Mouse (Mus musculus) limb, embryonic 14.5 days (tissue): Measurements from ENCODE around the gene Hyal5. TPM values are rescaled to one million over a fixed set of nuclear protein-coding genes. Genes with fewer than 3 reads are reported as not detected.

ENCODE experiments used
- ATAC-seq: fragments of 200-750 bp; cut with Nextera tagmentation; 2 replicates; pipeline ENCODE4 v1.8.0; 2017; ENCODE audit warnings: low read depth, moderate number of reproducible peaks, moderate TSS enrichment; ENCODE audit not compliant: low FRiP score
- DNase-seq: peaks from one replicate; pipeline ENCODE4 v3.0.0-alpha.2; 2015; ENCODE audit warnings: low spot score
- H3K27ac ChIP-seq: fragments of 300-500 bp; sonication (generic); replicated peaks from 2 replicates; pipeline ENCODE4 v1.5.1; 2014; ENCODE audit warnings: low read depth, mild to moderate bottlenecking, low read length, moderate library complexity, mixed read lengths
- H3K27me3 ChIP-seq: fragments of 300-500 bp; sonication (generic); 2 replicates; pipeline ENCODE4 v1.6.1; 2014; ENCODE audit warnings: low read length, mixed read lengths; ENCODE audit not compliant: control insufficient read depth, insufficient read depth
- H3K36me3 ChIP-seq: fragments of 300-500 bp; sonication (generic); 2 replicates; pipeline ENCODE4 v1.6.1; 2014; ENCODE audit warnings: mild to moderate bottlenecking, low read length, moderate library complexity, mixed read lengths; ENCODE audit not compliant: control insufficient read depth, insufficient read depth
- H3K4me1 ChIP-seq: fragments of 300-500 bp; sonication (generic); 2 replicates; pipeline ENCODE4 v1.6.1; 2014; ENCODE audit warnings: antibody characterized with exemption, low read length, mixed read lengths; ENCODE audit not compliant: control insufficient read depth, insufficient read depth
- H3K4me2 ChIP-seq: fragments of 300-500 bp; sonication (generic); replicated peaks from 2 replicates; pipeline ENCODE4 v1.6.1; 2014; ENCODE audit warnings: low read depth, mild to moderate bottlenecking, low read length, moderate library complexity; ENCODE audit not compliant: severe bottlenecking
- H3K4me3 ChIP-seq: fragments of 300-500 bp; sonication (generic); replicated peaks from 2 replicates; pipeline ENCODE4 v1.5.1; 2014; ENCODE audit warnings: low read length
- H3K9ac ChIP-seq: fragments of 300-500 bp; sonication (generic); 2 replicates; pipeline ENCODE4 v1.6.1; 2014; ENCODE audit warnings: mild to moderate bottlenecking, low read depth, low read length, moderate library complexity; ENCODE audit not compliant: severe bottlenecking
- H3K9me3 ChIP-seq: fragments of 300-500 bp; sonication (generic); 2 replicates; pipeline ENCODE4 v1.6.1; 2016; ENCODE audit warnings: low read length; ENCODE audit not compliant: control insufficient read depth
- POLR2A ChIP-seq: fragments of 200-500 bp; IDR thresholded peaks from 2 replicates; pipeline ENCODE4 v1.8.0; 2012; ENCODE audit warnings: inconsistent platforms, mild to moderate bottlenecking, moderate library complexity, borderline replicate concordance; ENCODE audit not compliant: insufficient read depth, insufficient read length; ENCODE audit errors: extremely low read depth
- WGBS: fragments of 180-500 bp; shearing (Covaris S2); extraction: QIAGEN DNeasy Blood & Tissue Kit; methylation state at CpG from one replicate; pipeline ENCODE4 v1.1.7; 2014; 5-methylcytosine and 5-hydroxymethylcytosine counted together
- polyA plus RNA-seq, 2 experiments: library from polyadenylated mRNA; depleted of rRNA in 1 of 2; stranded (reverse) in 1 of 2; unstranded in 1 of 2; fragments of >200 nt; fragmentation: Nextera tagmentation in 1 of 2; extraction: Ambion mirVana in 1 of 2; gene quantifications; 2 replicates each; pipeline versions ENCODE4 v1.2.1 to v1.2.3; 2012 to 2014

The Hyal5 gene
- polyA plus RNA-seq (2012; rRNA removed) (not detected in 2 replicates), polyA plus RNA-seq (2014; fragmentation: Nextera tagmentation; extraction: Ambion mirVana) (not detected in 2 replicates)

DNA sequence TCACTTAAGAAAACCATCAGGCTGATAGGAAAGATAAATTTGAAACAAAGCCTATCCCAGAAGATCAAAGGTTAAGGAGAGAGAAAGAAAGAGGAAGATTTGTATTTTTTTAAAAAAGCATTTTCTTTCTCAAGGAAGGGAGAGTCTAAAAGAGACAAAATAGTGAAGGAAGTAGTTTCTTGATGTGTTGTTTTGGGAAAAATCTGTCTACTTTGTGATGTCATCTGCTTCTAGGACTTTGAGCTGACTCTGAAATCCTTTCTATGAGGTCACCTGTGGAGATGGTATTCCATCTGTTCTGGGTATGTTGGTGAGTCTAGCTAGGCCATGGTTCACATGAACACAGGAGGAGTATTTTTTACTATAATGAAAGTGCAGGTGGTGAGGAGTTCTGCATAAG is at the start of gene Hyal5:
Hyal5 (plus strand) TSS at position 301 of the 400 bp plus-strand sequence.
- no peaks in the 10 kb centered on the region for H3K36me3 ChIP-seq
- ATAC-seq: no peak
- H3K4me2 ChIP-seq: no peak within 1 kb of the TSS

DNA sequence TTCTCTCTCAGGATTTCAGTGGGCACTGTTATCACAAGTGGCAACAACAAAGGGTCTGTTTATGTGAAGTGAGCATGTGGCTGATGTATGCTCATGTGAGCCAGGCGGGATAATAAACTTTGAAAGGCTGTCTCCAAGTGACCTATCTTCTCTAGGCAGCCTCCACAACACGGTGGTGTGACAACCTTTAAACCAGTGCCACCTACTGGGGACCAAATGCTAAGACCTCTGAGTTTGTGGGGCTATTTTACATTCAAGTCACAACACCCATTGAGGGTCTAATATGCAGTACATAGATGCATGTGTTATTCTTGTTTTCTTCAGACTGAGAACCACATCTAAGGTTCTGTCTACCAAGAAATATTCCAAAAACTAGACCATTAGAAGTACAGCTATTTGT is 35.7 kb upstream of the Hyal5 start:
- H3K4me3 ChIP-seq: no peak overlapping the region
- H3K4me2 ChIP-seq: no peak overlapping the region
- ATAC-seq (no peak), DNase-seq (no peak)
- TF ChIP-seq POLR2A: no peak
- H3K27ac ChIP-seq: no peak overlapping the region
- no peaks in the 10 kb centered on the region for H3K27me3 ChIP-seq
- 39% methylated on average over 2 of the region's 2 CpGs for WGBS
- no peaks in the 10 kb centered on the region for H3K9me3 ChIP-seq
- H3K9ac ChIP-seq: no peak overlapping the region
- H3K36me3 ChIP-seq: no peaks in the 10 kb centered on the region
- no peaks in the 10 kb centered on the region for H3K4me1 ChIP-seq

More for the DNA sequence above, at the start of gene Hyal5:
- TF ChIP-seq POLR2A: no peak
- Histone ChIP-seq H3K4me3 (no peak within 1 kb of the TSS), H3K27me3 (no peaks in the 10 kb centered on the region), H3K27ac (no peak within 1 kb of the TSS), H3K9ac (no peak within 1 kb of the TSS), H3K9me3 (no peaks in the 10 kb centered on the region), H3K4me1 (no peaks in the 10 kb centered on the region)
- no peak for DNase-seq

DNA sequence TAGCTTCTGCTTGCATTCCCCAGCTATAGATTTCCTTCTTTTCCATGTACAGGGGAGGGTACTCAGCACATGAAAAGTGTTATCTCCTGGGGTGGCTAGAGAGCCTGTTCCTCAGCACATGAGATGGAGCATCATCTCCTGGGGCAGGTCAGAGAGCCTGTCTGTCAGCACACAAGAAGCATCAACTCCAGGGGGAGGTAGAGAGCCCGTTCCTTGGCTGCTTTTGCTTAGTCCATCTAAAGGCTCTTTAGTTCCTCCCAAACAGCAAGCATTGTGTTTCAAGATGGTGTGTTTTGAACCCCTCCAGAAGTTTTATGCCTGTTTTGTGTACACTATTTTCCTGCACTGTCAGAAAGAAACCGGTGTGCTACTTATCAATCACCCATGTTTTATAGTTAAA is 2.5 kb downstream of the Hyal5 start:
- no peak overlapping the region for H3K9ac ChIP-seq
- no peaks in the 10 kb centered on the region for H3K36me3 ChIP-seq
- H3K4me1 ChIP-seq: no peaks in the 10 kb centered on the region
- no peak for DNase-seq
- no peaks in the 10 kb centered on the region for H3K9me3 ChIP-seq
- no peak for ATAC-seq
- WGBS: 42% methylated on average over 2 of the region's 2 CpGs
- no peak overlapping the region for H3K27ac ChIP-seq
- H3K27me3 ChIP-seq: no peaks in the 10 kb centered on the region
- no peak overlapping the region for H3K4me2 ChIP-seq
- no peak for TF ChIP-seq POLR2A
- H3K4me3 ChIP-seq: no peak overlapping the region

DNA sequence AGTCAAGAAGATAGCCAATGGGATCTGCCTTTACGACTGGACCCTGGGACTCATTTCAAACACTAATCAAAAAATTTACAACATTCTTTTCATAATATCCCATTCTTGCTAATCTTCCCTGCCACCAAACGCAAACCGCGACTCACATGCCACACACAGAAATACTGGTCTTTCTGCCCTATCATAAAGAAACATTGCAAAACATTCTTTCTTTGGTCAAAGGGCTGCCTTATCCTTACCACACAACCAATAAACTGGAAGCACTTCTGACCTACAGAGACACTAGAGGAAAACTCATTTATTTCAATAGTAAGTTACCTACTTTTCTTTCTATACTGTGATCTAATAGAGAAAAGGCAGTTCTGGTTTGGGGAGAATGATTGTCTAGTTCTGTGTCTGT is 5.9 kb downstream of the Hyal5 start:
- H3K4me2 ChIP-seq: no peak overlapping the region
- no peak overlapping the region for H3K9ac ChIP-seq
- H3K27me3 ChIP-seq: no peaks in the 10 kb centered on the region
- no peaks in the 10 kb centered on the region for H3K4me1 ChIP-seq
- no peak for TF ChIP-seq POLR2A
- no peak for DNase-seq
- ATAC-seq: no peak
- no peak overlapping the region for H3K27ac ChIP-seq
- no peaks in the 10 kb centered on the region for H3K36me3 ChIP-seq
- H3K9me3 ChIP-seq: no peaks in the 10 kb centered on the region
- H3K4me3 ChIP-seq: no peak overlapping the region
- WGBS: 91% methylated on average over 4 of the region's 4 CpGs

DNA sequence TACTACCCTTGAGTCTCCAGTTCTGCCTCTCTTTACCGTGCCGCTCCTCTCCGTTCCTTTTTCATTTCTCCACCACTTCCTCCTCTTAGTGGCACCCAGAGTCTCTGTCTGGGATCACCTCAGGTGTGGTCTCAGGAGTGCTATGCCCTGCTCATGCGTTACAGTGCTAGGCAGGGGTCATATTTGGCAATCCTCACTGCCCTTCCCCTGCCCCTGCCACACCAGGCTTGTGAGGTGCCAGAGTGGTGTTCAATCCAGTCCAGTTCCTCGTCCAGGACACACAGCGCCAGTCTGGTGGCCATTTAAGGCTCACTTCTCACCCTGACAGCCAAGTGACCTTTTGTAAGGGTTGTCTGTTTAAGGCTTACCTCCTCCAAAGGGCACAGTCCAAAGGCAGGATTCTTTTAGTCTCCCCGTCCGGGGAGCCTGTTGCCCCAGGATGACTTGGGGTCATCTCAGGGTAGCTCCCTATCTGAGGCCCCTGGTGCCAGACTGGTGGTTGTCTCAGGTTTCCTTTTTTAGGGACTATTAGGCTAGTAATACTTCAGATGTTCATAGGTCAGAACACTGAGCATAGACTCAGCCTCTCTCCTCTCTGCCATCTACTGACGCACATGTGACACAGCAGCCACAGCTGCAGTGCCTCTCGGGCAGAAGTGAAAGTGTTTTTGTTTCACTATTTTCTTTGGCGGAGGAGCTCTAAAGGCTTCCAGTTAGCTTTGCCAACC is 36.5 kb downstream of the Hyal5 start:
- Histone ChIP-seq H3K27ac (no peak overlapping the region), H3K4me2 (no peak overlapping the region), H3K4me1 (0 out of 2 replicates have a peak, but pooled peaks cover 2% of the 10 kb centered on the region), H3K9ac (no peak overlapping the region), H3K27me3 (no peaks in the 10 kb centered on the region), H3K4me3 (0 out of 2 replicates have a peak overlapping the region, but pooled peaks have one; percentile 8), H3K36me3 (no peaks in the 10 kb centered on the region), H3K9me3 (no peaks in the 10 kb centered on the region)
- DNase-seq (peak; percentile 21), ATAC-seq (no peak; the same call in 1 of the 2 replicates)
- WGBS: 75% methylated on average over 11 of the region's 11 CpGs
- TF ChIP-seq POLR2A: no peak
